Mouse (Mus musculus): ENCODE results near the gene Cyp2w1. TPM values are rescaled to one million over a fixed set of nuclear protein-coding genes. Genes with fewer than 3 reads are reported as not detected.
"Not testable (repeated sequence)": the region's sequence is repeated elsewhere in the genome, so short reads cannot be mapped to it uniquely, and the experiment has no call there.

The Cyp2w1 gene
- polyA plus RNA-seq, 1 experiment from 2014 or later = not detected

DNA sequence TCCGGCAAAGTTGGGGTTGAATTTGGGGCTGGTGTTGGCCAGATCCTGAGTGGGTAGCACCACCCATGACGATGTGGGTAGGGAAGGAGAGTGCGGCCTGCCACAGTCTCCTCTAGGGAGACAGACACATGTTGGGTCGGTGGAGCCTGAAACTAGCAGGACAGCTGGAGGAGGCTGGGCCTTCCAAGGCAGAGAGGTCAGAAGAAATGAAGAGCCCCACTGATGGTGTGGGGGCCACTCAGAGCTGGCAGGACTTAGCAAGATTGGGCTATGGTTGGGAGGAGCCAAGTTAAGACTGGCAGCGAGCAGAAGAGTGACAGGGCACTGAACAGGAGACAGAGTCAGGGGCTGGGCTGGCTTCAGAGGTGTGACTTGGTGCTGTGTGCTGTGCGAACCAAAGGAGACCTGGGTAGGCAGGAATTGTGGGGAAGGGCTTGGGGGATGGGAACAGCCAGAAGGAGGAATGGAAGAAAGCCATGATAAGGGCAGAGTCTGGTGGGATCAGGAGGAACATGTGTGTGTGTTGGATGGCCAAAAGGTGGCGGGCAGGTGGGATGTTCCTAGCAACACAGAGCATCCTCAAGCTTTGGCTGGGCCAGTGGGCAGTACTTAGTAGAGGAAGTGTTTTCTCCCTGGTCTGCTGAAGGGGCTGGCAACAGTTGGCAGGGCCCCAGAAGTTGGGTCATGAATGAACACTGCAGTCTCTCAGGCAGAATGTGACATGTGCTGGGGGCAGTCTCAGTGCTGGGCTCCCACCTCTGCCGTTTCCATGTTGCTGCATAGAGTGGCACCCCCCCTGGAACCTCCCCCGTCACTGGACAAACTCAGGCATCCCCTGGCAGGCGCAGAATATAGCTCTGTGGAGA lies 35.1 kb downstream of the Cyp2w1 start:
- Histone ChIP-seq H3K4me2 (ENCODE audit: low read length) (no peak overlapping the region), H3K36me3 (ENCODE audit: control insufficient read depth, insufficient read depth, low read length) (peaks cover 8% of the 10 kb centered on the region), H3K27me3 (ENCODE audit: control insufficient read depth, insufficient read depth, low read length) (no peaks in the 10 kb centered on the region), H3K4me3 (ENCODE audit: control insufficient read depth in 1 of 2, insufficient read depth in 1 of 2, low read depth in 1 of 2, low read length in 2 of 2) (no peak overlapping the region), H3K9me3 (ENCODE audit: control insufficient read depth, low read length) (no peaks in the 10 kb centered on the region), H3K27ac (replicated peaks in 1 of 2; ENCODE audit: control insufficient read depth in 1 of 2, insufficient read depth in 1 of 2, low read depth in 2 of 2, low read length in 2 of 2) (peak overlapping the region; percentile 29 to 59), H3K4me1 (ENCODE audit: control insufficient read depth in 2 of 2, insufficient read depth in 2 of 2, low read length in 2 of 2) (peaks cover 44 to 64% of the 10 kb centered on the region in 2 experiments), H3K9ac (ENCODE audit: low read length) (no peak overlapping the region)
- ATAC-seq (ENCODE audit: insufficient number of reproducible peaks, insufficient read depth, low FRiP score, low read depth) = no peak
- WGBS = 71% methylated on average over 10 of the region's 10 CpGs

GRCm38 (mm10) chr5:139388195-139388570 lies 35.8 kb downstream of the Cyp2w1 start:
- H3K4me1 ChIP-seq (ENCODE audit: control insufficient read depth in 2 of 2, insufficient read depth in 2 of 2, low read length in 2 of 2) = peaks cover 41 to 58% of the 10 kb centered on the region in 2 experiments
- H3K27ac ChIP-seq (replicated peaks in 1 of 2; ENCODE audit: control insufficient read depth in 1 of 2, insufficient read depth in 1 of 2, low read depth in 2 of 2, low read length in 2 of 2) = peak overlapping the region; percentile 29 to 59
- H3K9ac ChIP-seq (ENCODE audit: low read length) = no peak overlapping the region
- no peaks in the 10 kb centered on the region for H3K27me3 ChIP-seq (ENCODE audit: control insufficient read depth, insufficient read depth, low read length)
- no peak overlapping the region for H3K4me2 ChIP-seq (ENCODE audit: low read length)
- ATAC-seq (ENCODE audit: insufficient number of reproducible peaks, insufficient read depth, low FRiP score, low read depth) = no peak
- peaks cover 14% of the 10 kb centered on the region for H3K36me3 ChIP-seq (ENCODE audit: control insufficient read depth, insufficient read depth, low read length)
- 61% methylated on average over 4 of the region's 4 CpGs for WGBS
- no peak overlapping the region for H3K4me3 ChIP-seq (ENCODE audit: control insufficient read depth in 1 of 2, insufficient read depth in 1 of 2, low read depth in 1 of 2, low read length in 2 of 2)
- no peaks in the 10 kb centered on the region for H3K9me3 ChIP-seq (ENCODE audit: control insufficient read depth, low read length)

DNA sequence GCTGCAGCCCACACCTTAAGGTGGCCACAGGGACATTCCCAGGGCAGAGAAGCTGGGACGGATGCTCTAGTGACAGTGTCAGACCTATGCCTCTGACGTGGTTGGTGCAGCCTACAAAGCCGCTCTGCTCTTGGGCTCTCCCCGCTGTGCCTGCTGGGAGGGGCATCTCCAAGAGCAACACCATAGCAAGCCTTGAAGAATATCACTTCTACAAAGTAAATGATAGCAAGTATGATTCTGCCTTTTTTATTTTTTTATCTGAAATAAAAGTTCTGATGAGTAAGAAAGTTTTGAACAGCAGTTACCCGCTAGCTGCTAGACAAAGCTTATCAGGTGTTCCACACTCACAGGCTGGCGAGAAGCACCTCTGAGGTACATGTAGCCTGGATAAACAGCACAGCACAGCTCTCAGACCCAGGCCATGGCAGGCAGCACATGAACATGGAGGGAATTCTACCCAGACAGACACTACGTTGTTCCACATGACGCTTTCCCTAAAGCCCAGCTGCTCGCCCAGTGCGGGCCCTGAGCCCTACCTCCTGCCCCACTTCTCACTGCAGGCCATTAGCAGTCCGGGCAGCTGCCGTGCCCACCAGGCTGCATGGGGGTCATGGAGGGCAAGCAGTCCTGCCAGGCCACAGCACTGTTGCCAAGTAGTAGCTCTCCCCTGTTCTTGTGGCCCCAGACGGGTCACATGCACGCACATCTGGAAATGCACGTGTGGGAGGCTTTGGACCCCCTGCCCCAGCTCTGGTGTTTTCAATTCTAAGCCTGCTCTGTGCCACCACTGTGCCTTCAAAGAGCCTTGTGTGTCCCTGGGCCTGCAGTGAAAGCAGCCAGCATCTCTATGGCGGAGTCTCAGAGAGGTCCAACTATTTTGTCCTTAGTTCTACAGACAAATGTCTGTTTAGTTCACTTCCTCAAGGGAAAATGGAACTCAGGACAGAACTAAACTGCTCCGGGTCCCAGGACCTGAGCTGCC lies 36.6 kb downstream of the Cyp2w1 start:
- Histone ChIP-seq H3K4me2 (ENCODE audit: low read length) (0 out of 2 replicates have a peak overlapping the region, but pooled peaks have one; percentile 2), H3K9me3 (ENCODE audit: control insufficient read depth, low read length) (no peaks in the 10 kb centered on the region), H3K27ac (replicated peaks in 1 of 2; ENCODE audit: control insufficient read depth in 1 of 2, insufficient read depth in 1 of 2, low read depth in 2 of 2, low read length in 2 of 2) (peak overlapping the region; percentile 29 to 59), H3K36me3 (ENCODE audit: control insufficient read depth, insufficient read depth, low read length) (peaks cover 22% of the 10 kb centered on the region), H3K4me1 (ENCODE audit: control insufficient read depth in 2 of 2, insufficient read depth in 2 of 2, low read length in 2 of 2) (peaks cover 38 to 52% of the 10 kb centered on the region in 2 experiments), H3K9ac (ENCODE audit: low read length) (peak overlapping the region; percentile 25; the same call in 1 of the 2 replicates), H3K4me3 (ENCODE audit: control insufficient read depth in 1 of 2, insufficient read depth in 1 of 2, low read depth in 1 of 2, low read length in 2 of 2) (no peak overlapping the region), H3K27me3 (ENCODE audit: control insufficient read depth, insufficient read depth, low read length) (no peaks in the 10 kb centered on the region)
- WGBS = 72% methylated on average over 17 of the region's 17 CpGs
- no peak for ATAC-seq (ENCODE audit: insufficient number of reproducible peaks, insufficient read depth, low FRiP score, low read depth)

DNA sequence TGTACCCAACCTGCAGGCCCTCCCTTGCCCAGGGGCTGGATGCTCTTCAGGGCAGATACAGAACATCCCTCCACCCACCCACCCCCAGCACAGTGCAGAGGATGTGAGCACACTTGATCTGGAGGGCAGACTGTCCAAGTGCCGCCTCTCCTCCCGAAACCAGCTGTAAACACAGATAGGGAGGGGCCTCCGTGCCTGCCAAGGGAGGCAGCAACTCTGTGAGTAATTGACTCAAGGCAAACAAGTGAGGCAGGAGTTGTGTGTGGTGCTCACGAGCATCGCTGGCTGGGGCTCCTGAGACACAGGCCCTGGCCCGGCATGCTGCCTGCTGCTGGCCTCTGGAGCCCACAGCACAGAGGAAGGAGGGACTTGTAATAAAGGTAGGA lies 37.3 kb downstream of the Cyp2w1 start:
- Histone ChIP-seq H3K36me3 (ENCODE audit: control insufficient read depth, insufficient read depth, low read length) (peaks cover 23% of the 10 kb centered on the region), H3K4me3 (ENCODE audit: control insufficient read depth in 1 of 2, insufficient read depth in 1 of 2, low read depth in 1 of 2, low read length in 2 of 2) (no peak overlapping the region), H3K27me3 (ENCODE audit: control insufficient read depth, insufficient read depth, low read length) (no peaks in the 10 kb centered on the region), H3K4me2 (ENCODE audit: low read length) (0 out of 2 replicates have a peak overlapping the region, but pooled peaks have one; percentile 2), H3K4me1 (ENCODE audit: control insufficient read depth in 2 of 2, insufficient read depth in 2 of 2, low read length in 2 of 2) (peaks cover 31 to 45% of the 10 kb centered on the region in 2 experiments), H3K9ac (ENCODE audit: low read length) (peak overlapping the region; percentile 25; the same call in 1 of the 2 replicates), H3K27ac (replicated peaks in 1 of 2; ENCODE audit: control insufficient read depth in 1 of 2, insufficient read depth in 1 of 2, low read depth in 2 of 2, low read length in 2 of 2) (peak overlapping the region; percentile 15 to 29; a peak in 2 of 4 replicates), H3K9me3 (ENCODE audit: control insufficient read depth, low read length) (no peaks in the 10 kb centered on the region)
- ATAC-seq (ENCODE audit: insufficient number of reproducible peaks, insufficient read depth, low FRiP score, low read depth) = no peak
- WGBS = 30% methylated on average over 6 of the region's 6 CpGs

- Histone ChIP-seq H3K4me1 (ENCODE audit: control insufficient read depth in 2 of 2, insufficient read depth in 2 of 2, low read length in 2 of 2) (peaks cover 27 to 37% of the 10 kb centered on the region in 2 experiments), H3K9ac (ENCODE audit: low read length) (0 out of 2 replicates have a peak overlapping the region, but pooled peaks have one; percentile 31), H3K36me3 (ENCODE audit: control insufficient read depth, insufficient read depth, low read length) (peaks cover 23% of the 10 kb centered on the region)
- not testable (repeated sequence) for H3K27ac ChIP-seq (replicated peaks in 1 of 2; ENCODE audit: control insufficient read depth in 1 of 2, insufficient read depth in 1 of 2, low read depth in 2 of 2, low read length in 2 of 2); H3K4me2 ChIP-seq (ENCODE audit: low read length); H3K9me3 ChIP-seq (ENCODE audit: control insufficient read depth, low read length); ATAC-seq (ENCODE audit: insufficient number of reproducible peaks, insufficient read depth, low FRiP score, low read depth); H3K4me3 ChIP-seq (ENCODE audit: control insufficient read depth in 1 of 2, insufficient read depth in 1 of 2, low read depth in 1 of 2, low read length in 2 of 2); H3K27me3 ChIP-seq (ENCODE audit: control insufficient read depth, insufficient read depth, low read length)
- WGBS = 56% methylated on average over 5 of the region's 5 CpGs
Measured at GRCm38 (mm10) chr5:139390324-139391119, 38.1 kb downstream of the Cyp2w1 start.

GRCm38 (mm10) chr5:139391309-139391990 lies 39.0 kb downstream of the Cyp2w1 start:
- Histone ChIP-seq H3K36me3 (ENCODE audit: control insufficient read depth, insufficient read depth, low read length) (peaks cover 23% of the 10 kb centered on the region), H3K27ac (replicated peaks in 1 of 2; ENCODE audit: control insufficient read depth in 1 of 2, insufficient read depth in 1 of 2, low read depth in 2 of 2, low read length in 2 of 2) (no peak overlapping the region), H3K9me3 (ENCODE audit: control insufficient read depth, low read length) (no peaks in the 10 kb centered on the region), H3K4me1 (ENCODE audit: control insufficient read depth in 2 of 2, insufficient read depth in 2 of 2, low read length in 2 of 2) (peaks cover 27 to 35% of the 10 kb centered on the region in 2 experiments), H3K4me3 (ENCODE audit: control insufficient read depth in 1 of 2, insufficient read depth in 1 of 2, low read depth in 1 of 2, low read length in 2 of 2) (no peak overlapping the region), H3K27me3 (ENCODE audit: control insufficient read depth, insufficient read depth, low read length) (no peaks in the 10 kb centered on the region), H3K9ac (ENCODE audit: low read length) (0 out of 2 replicates have a peak overlapping the region, but pooled peaks have one; percentile 31), H3K4me2 (ENCODE audit: low read length) (no peak overlapping the region)
- 73% methylated on average over 11 of the region's 11 CpGs for WGBS
- no peak for ATAC-seq (ENCODE audit: insufficient number of reproducible peaks, insufficient read depth, low FRiP score, low read depth)
